Mouse (Mus musculus) liver, adult 2 months (tissue): ENCODE measurements around the gene Fam193a. TPM values are rescaled to one million over a fixed set of nuclear protein-coding genes. Genes with fewer than 3 reads are reported as not detected.

Experiments used
- DNase-seq: peaks from one replicate; pipeline ENCODE4 v3.0.0-alpha.2; 2011; ENCODE audit warnings: low read depth, low spot score; ENCODE audit errors: extremely low read depth
- H3K27ac ChIP-seq: fragments of 200-500 bp; replicated peaks from 2 replicates; pipeline ENCODE4 v1.5.1; 2012; ENCODE audit warnings: low read depth, mild to moderate bottlenecking, control low read depth, inconsistent platforms, low read length; ENCODE audit not compliant: insufficient read depth
- H3K27me3 ChIP-seq: fragments of 200-500 bp; 2 replicates; pipeline ENCODE4 v1.6.1; 2012; ENCODE audit warnings: mild to moderate bottlenecking, moderate library complexity, low read length, inconsistent platforms; ENCODE audit not compliant: control insufficient read depth, insufficient read depth
- H3K36me3 ChIP-seq: fragments of 200-500 bp; 2 replicates; pipeline ENCODE4 v1.6.1; 2012; ENCODE audit warnings: low read length, inconsistent platforms; ENCODE audit not compliant: control insufficient read depth, insufficient read depth
- H3K4me1 ChIP-seq: fragments of 200-500 bp; 2 replicates; pipeline ENCODE4 v1.6.1; 2011; ENCODE audit warnings: low read length; ENCODE audit not compliant: control insufficient read depth, insufficient read depth
- H3K4me3 ChIP-seq: fragments of 200-500 bp; 2 replicates; pipeline ENCODE4 v1.5.1; 2011; ENCODE audit warnings: low read depth, mild to moderate bottlenecking, control low read depth, low read length, moderate library complexity; ENCODE audit not compliant: insufficient read depth
- H3K79me2 ChIP-seq: fragments of 200-500 bp; 2 replicates; pipeline ENCODE4 v1.6.1; 2012; ENCODE audit warnings: inconsistent platforms, mild to moderate bottlenecking, low read length, moderate library complexity; ENCODE audit not compliant: control insufficient read depth, insufficient read depth
- H3K9ac ChIP-seq: fragments of 200-500 bp; 2 replicates; pipeline ENCODE4 v1.6.1; 2012; ENCODE audit warnings: low read depth, mild to moderate bottlenecking, control low read depth, inconsistent platforms, low read length
- CTCF ChIP-seq: fragments of 200-500 bp; IDR thresholded peaks from 2 replicates; pipeline ENCODE4 v1.5.1; 2011; ENCODE audit warnings: low read depth, low read length, control low read depth
- POLR2A ChIP-seq: fragments of 200-500 bp; IDR thresholded peaks from 2 replicates; pipeline ENCODE4 v1.6.1; 2011; ENCODE audit warnings: low read length, control low read depth; ENCODE audit not compliant: insufficient read depth; ENCODE audit errors: extremely low read depth
- WGBS: fragments of 180-500 bp; shearing (Covaris S2); methylation state at CpG from one replicate; pipeline ENCODE4 v1.1.7; 2018; 5-methylcytosine and 5-hydroxymethylcytosine counted together
- polyA plus RNA-seq: library from polyadenylated mRNA; depleted of rRNA; stranded (reverse); fragments of >200 nt; gene quantifications from 2 replicates; pipeline ENCODE4 v1.2.3, GENCODE M21; 2012
- total RNA-seq: library from RNA; depleted of rRNA; stranded (reverse); fragments of >200 nt; gene quantifications from 2 replicates; pipeline ENCODE4 v1.2.3, GENCODE M21; 2014

Fam193a gene
- total and polyA plus RNA-seq, 2 experiments: 10.2 to 22.6 TPM

- TF ChIP-seq CTCF (no peak), POLR2A (no peak)
- Histone ChIP-seq H3K9ac (no peak overlapping the region), H3K36me3 (peaks cover 61% of the 10 kb centered on the region), H3K27ac (no peak overlapping the region), H3K27me3 (no peaks in the 10 kb centered on the region), H3K4me1 (no peaks in the 10 kb centered on the region), H3K4me3 (no peak overlapping the region), H3K79me2 (no peaks in the 10 kb centered on the region; the same call in 1 of the 2 replicates)
- 98% methylated on average over 2 of the region's 2 CpGs for WGBS
- DNase-seq: no peak
Observed at GRCm38 (mm10) chr5:34441797-34442196, 72.1 kb downstream of the Fam193a start.

DNA sequence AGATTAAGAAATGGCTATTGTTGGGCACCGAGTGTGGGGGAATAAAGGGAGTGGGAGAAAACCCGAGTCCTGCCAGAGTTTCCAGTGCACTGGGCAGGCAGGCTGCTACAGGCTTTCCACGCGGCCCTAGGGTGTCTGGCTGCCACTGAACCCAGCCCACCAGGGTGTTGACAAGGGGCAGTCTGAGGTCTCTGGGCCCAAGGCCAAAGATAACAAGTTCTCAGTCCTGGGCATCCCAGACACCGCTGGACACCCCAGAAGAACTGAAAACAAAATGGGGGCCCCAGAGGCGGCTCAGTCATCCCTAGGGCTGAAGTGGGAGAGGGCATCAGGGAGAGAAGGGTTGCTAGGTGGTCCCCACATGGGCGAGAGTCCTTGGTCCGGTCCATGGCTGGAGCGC lies 76.5 kb downstream of the Fam193a start:
- TF ChIP-seq POLR2A: no peak
- TF ChIP-seq CTCF: no peak
- no peak for DNase-seq
- no peaks in the 10 kb centered on the region for H3K4me1 ChIP-seq
- peaks cover 49% of the 10 kb centered on the region for H3K36me3 ChIP-seq
- no peak overlapping the region for H3K9ac ChIP-seq
- H3K27me3 ChIP-seq: no peaks in the 10 kb centered on the region
- no peaks in the 10 kb centered on the region; the same call in 1 of the 2 replicates for H3K79me2 ChIP-seq
- H3K4me3 ChIP-seq: no peak overlapping the region
- H3K27ac ChIP-seq: no peak overlapping the region
- WGBS: 83% methylated on average over 9 of the region's 9 CpGs

DNA sequence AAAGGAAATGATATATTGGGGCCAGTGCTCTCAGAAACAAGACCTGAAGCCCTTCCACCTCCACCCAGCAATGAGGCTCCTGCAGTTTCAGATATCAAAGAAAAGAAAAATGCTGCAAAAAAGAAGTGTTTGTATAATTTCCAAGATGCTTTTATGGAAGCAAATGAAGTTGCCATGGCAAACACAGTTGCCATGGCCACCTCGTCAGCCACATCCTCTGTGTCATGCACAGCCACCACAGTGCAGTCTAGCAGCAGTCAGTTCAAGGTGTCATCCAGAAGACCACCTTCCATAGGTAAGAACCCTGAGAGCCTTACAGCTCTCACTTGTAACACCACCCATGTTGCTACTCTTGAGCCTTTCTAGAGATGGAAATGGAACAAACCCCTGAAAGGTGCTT lies 89.3 kb downstream of the Fam193a start:
- TF ChIP-seq CTCF (no peak), POLR2A (no peak)
- H3K4me3 ChIP-seq: no peak overlapping the region
- H3K36me3 ChIP-seq: peaks cover 68% of the 10 kb centered on the region

DNA sequence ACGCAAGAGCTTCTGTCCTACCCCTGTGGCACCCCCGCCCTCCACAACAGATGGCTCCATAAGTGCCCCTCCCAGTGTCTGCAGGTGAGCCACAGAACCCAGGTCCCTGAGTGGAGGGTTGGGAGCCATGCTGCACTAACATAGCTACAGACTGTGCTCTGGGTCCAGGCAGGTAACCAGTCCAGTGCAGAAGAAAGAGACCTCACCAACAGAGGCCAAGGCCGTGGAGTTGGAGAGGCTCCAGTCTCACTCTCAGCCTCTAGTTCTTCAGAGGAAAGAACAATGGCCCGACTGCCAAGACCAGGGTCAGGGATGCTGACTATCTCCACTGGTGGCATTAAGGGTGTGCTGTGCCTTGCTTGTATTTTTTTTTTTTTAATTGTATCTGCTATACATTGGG lies 91.6 kb downstream of the Fam193a start:
- Histone ChIP-seq H3K4me1 (no peaks in the 10 kb centered on the region), H3K36me3 (peaks cover 79% of the 10 kb centered on the region), H3K9ac (no peak overlapping the region), H3K4me3 (no peak overlapping the region), H3K27me3 (no peaks in the 10 kb centered on the region), H3K79me2 (peaks cover 4% of the 10 kb centered on the region; the same call in 1 of the 2 replicates), H3K27ac (no peak overlapping the region)
- no peak for DNase-seq
- WGBS: 90% methylated on average over 4 of the region's 4 CpGs
- TF ChIP-seq CTCF (no peak), POLR2A (no peak)

More for the DNA sequence above, 89.3 kb downstream of the Fam193a start:
- H3K9ac ChIP-seq: no peak overlapping the region
- 96% methylated on average over 1 of the region's 1 CpGs for WGBS
- H3K27ac ChIP-seq: no peak overlapping the region
- no peaks in the 10 kb centered on the region for H3K4me1 ChIP-seq
- peaks cover 7% of the 10 kb centered on the region; the same call in 1 of the 2 replicates for H3K79me2 ChIP-seq
- H3K27me3 ChIP-seq: no peaks in the 10 kb centered on the region
- no peak for DNase-seq

GRCm38 (mm10) chr5:34461841-34462240 lies 92.1 kb downstream of the Fam193a start:
- Histone ChIP-seq H3K27ac (no peak overlapping the region), H3K4me3 (no peak overlapping the region), H3K9ac (no peak overlapping the region), H3K79me2 (peaks cover 4% of the 10 kb centered on the region; the same call in 1 of the 2 replicates), H3K4me1 (no peaks in the 10 kb centered on the region), H3K27me3 (no peaks in the 10 kb centered on the region), H3K36me3 (peaks cover 82% of the 10 kb centered on the region)
- WGBS: 89% methylated on average over 6 of the region's 6 CpGs
- TF ChIP-seq CTCF (no peak), POLR2A (no peak)
- DNase-seq: no peak

- Histone ChIP-seq H3K79me2 (peaks cover 7% of the 10 kb centered on the region; the same call in 1 of the 2 replicates), H3K27me3 (no peaks in the 10 kb centered on the region), H3K27ac (no peak overlapping the region), H3K9ac (no peak overlapping the region), H3K4me1 (no peaks in the 10 kb centered on the region), H3K4me3 (no peak overlapping the region), H3K36me3 (peaks cover 56% of the 10 kb centered on the region)
- 100% methylated on average over 1 of the region's 1 CpGs for WGBS
- TF ChIP-seq POLR2A: no peak
- no peak for TF ChIP-seq CTCF
- no peak for DNase-seq
Observed at GRCm38 (mm10) chr5:34466079-34466478, 96.3 kb downstream of the Fam193a start.
